21 mouse cellular contexts compared by ENCODE assay signal in genomic region chr5:127659312-127659711, GRCm38 (mm10). TPM values are rescaled to one million over a fixed set of nuclear protein-coding genes. Genes with fewer than 3 reads are reported as not detected.
DNase-seq lines count a peak whose midpoint lies in the region; ATAC-seq and TF ChIP-seq lines count a peak whose summit lies in the region.
"Had no signal": no experiment of that assay in that cellular context is flagged by ENCODE, and none has a peak within 500 bp of the region (broad histone marks: within the 10 kb centered on the region; RNA-seq: fewer than 3 reads in every experiment).

No protein-coding gene starts in this region.

- H3K36me3 ChIP-seq in CH12.LX (replicated peaks in 1 of 2; ENCODE audit: control insufficient read depth in 1 of 2, insufficient read depth in 1 of 2, low read length in 1 of 2) = no peaks in the 10 kb centered on the region
- H3K36me3 ChIP-seq: heart, embryonic 15.5 days; stomach, embryonic 15.5 days had no signal

- no peak overlapping the region for H3K27ac ChIP-seq in layer of hippocampus, adult 2 months
- H3K27ac ChIP-seq in CH12.LX (ENCODE audit: insufficient read depth, low read depth) = no peak overlapping the region
- H3K27ac ChIP-seq: embryonic facial prominence, embryonic 10.5 days; heart, embryonic 15.5 days; midbrain, embryonic 10.5 days; neural tube, embryonic 12.5 days; stomach, embryonic 15.5 days had no signal

- no peaks in the 10 kb centered on the region for H3K79me2 ChIP-seq in CH12.LX (replicated peaks; ENCODE audit: control insufficient read depth, extremely low read depth, insufficient read depth, poor library complexity, severe bottlenecking)

- TF ChIP-seq RAD21 in CH12.LX (IDR thresholded peaks at IDR 0.05; ENCODE audit: low read depth, low read length) = no peak

- H3K27me3 ChIP-seq in CH12.LX (replicated peaks) = no peaks in the 10 kb centered on the region
- H3K27me3 ChIP-seq: heart, embryonic 15.5 days; neural tube, embryonic 12.5 days; stomach, embryonic 15.5 days had no signal

- H3K4me3 ChIP-seq in layer of hippocampus, adult 2 months = no peak overlapping the region
- H3K4me3 ChIP-seq in CH12.LX (replicated peaks in 1 of 3; ENCODE audit: low read depth in 2 of 3, low read length in 2 of 3, poor library complexity in 1 of 3) = no peak overlapping the region
- H3K4me3 ChIP-seq: embryonic facial prominence, embryonic 10.5 days; heart, embryonic 15.5 days; midbrain, embryonic 10.5 days; neural tube, embryonic 12.5 days; stomach, embryonic 15.5 days had no signal

- H3K9ac ChIP-seq in CH12.LX (ENCODE audit: insufficient read depth, low read depth) = no peak overlapping the region
- H3K9ac ChIP-seq: heart, embryonic 15.5 days; neural tube, embryonic 12.5 days; stomach, embryonic 15.5 days had no signal

- H3K4me2 ChIP-seq in CH12.LX (ENCODE audit: insufficient read depth, low read depth, poor library complexity, severe bottlenecking) = no peak overlapping the region
- H3K4me2 ChIP-seq: heart, embryonic 15.5 days; neural tube, embryonic 12.5 days; stomach, embryonic 15.5 days had no signal

- H3K4me1 ChIP-seq in CH12.LX (ENCODE audit: control insufficient read depth in 1 of 2, insufficient read depth in 2 of 2) = no peaks in the 10 kb centered on the region
- H3K4me1 ChIP-seq: embryonic facial prominence, embryonic 10.5 days; heart, embryonic 15.5 days; midbrain, embryonic 10.5 days; neural tube, embryonic 12.5 days; stomach, embryonic 15.5 days had no signal

- dilution Hi-C loops in CH12.LX (cut with MboI; ENCODE audit: extremely low pct_ligation_motif_present, extremely low pct_unique_long_range_greater_than_20kb, low sequenced_read_pairs) = no loop called here

- no peak; the same call in 1 of the 2 replicates for ATAC-seq in monocyte, adult 5-6 weeks (replicated peaks; ENCODE audit: insufficient number of reproducible peaks, low FRiP score, low TSS enrichment, poor library complexity, severe bottlenecking)

- peaks cover 49% of the 10 kb centered on the region for H3K9me3 ChIP-seq in CH12.LX (replicated peaks; ENCODE audit: low read length)
- H3K9me3 ChIP-seq: heart, embryonic 15.5 days; stomach, embryonic 15.5 days had no signal

- no peak for TF ChIP-seq EP300 in CH12.LX (IDR thresholded peaks at IDR 0.05; ENCODE audit: low read length)

- peak; percentile 69 for TF ChIP-seq CTCF in layer of hippocampus, adult 2 months (conservative IDR thresholded peaks at IDR 0.05)
- TF ChIP-seq CTCF in CH12.LX (conservative IDR thresholded peaks at IDR 0.05 in 1 of 2, IDR thresholded peaks at IDR 0.05 in 1 of 2; ENCODE audit: low read depth in 2 of 2, low read length in 2 of 2) = peak; percentile 13 to 14; a peak in 1 of 4 replicates

- TF ChIP-seq POLR2A in CH12.LX (IDR thresholded peaks at IDR 0.05; ENCODE audit: low read depth, low read length) = no peak

- DNase-seq in layer of hippocampus, adult 2 months (ENCODE audit: low spot score in 2 of 2) = no peak
- no peak for DNase-seq in layer of hippocampus, adult 11-12 months (ENCODE audit: low spot score)
- peak; percentile 17 to 22 for DNase-seq in B cell, adult 2 months
- DNase-seq in CH12.LX (ENCODE audit: extremely low read depth) = no peak
- peak; percentile 29 for DNase-seq in WW6 (ENCODE audit: low read depth, low spot score)
- no peak for DNase-seq in embryo, embryonic 10 days (ENCODE audit: low spot score)
- DNase-seq in spleen, postnatal 10 days (ENCODE audit: low spot score in 2 of 2) = no peak
- DNase-seq: adrenal gland, postnatal 14 days; cerebellum, adult 18-20 months; cerebellum, postnatal 36 days; heart, adult 18-20 months; kidney, adult 8-10 months; kidney, postnatal 4 days; lung, postnatal 4 days had no signal

- in situ Hi-C loops in CH12.LX (cut with MboI; ENCODE audit: low pct_ligation_motif_present, low pct_unique_long_range_greater_than_20kb, low sequenced_read_pairs) = no loop called here

TF ChIP-seq in CH12.LX, 34 proteins besides CTCF, POLR2A, EP300 and RAD21:
- TF ChIP-seq TCF12 (IDR thresholded peaks at IDR 0.05; ENCODE audit: low read depth, low read length) (no peak), MAZ (IDR thresholded peaks at IDR 0.05; ENCODE audit: low read depth, low read length) (no peak), NRF1 (IDR thresholded peaks at IDR 0.05; ENCODE audit: low read depth, low read length) (no peak), E2F4 (IDR thresholded peaks at IDR 0.05; ENCODE audit: insufficient replicate concordance, low read depth, low read length) (no peak), ZNF384 (IDR thresholded peaks at IDR 0.05; ENCODE audit: low read depth, low read length) (no peak), USF2 (conservative IDR thresholded peaks at IDR 0.05; ENCODE audit: low read depth, low read length) (no peak), MAFK (IDR thresholded peaks at IDR 0.05; ENCODE audit: insufficient replicate concordance, low read length) (no peak), POLR2AphosphoS2 (IDR thresholded peaks at IDR 0.05; ENCODE audit: low read depth, low read length) (no peak), MYC (IDR thresholded peaks at IDR 0.05; ENCODE audit: low read depth, low read length) (no peak), JUND (conservative IDR thresholded peaks at IDR 0.05; ENCODE audit: low read depth, low read length) (no peak), CHD1 (IDR thresholded peaks at IDR 0.05; ENCODE audit: low read depth, low read length) (no peak), PAX5 (IDR thresholded peaks at IDR 0.05; ENCODE audit: low read length) (no peak), ZMIZ1 (IDR thresholded peaks at IDR 0.05; ENCODE audit: low read depth, low read length) (no peak), GABPA (IDR thresholded peaks at IDR 0.05; ENCODE audit: insufficient replicate concordance, low read depth, low read length) (no peak), UBTF (IDR thresholded peaks at IDR 0.05; ENCODE audit: low read depth, low read length) (no peak), ZC3H11A (IDR thresholded peaks at IDR 0.05; ENCODE audit: low read depth, low read length) (no peak), JUN (IDR thresholded peaks at IDR 0.05; ENCODE audit: insufficient read depth, low read depth, low read length) (no peak), ETS1 (conservative IDR thresholded peaks at IDR 0.05; ENCODE audit: low read depth, low read length) (no peak), BHLHE40 (IDR thresholded peaks at IDR 0.05; ENCODE audit: low read depth, low read length) (no peak)

RNA-seq across cellular contexts. Expression of gene Slc15a4, which starts 26.6 kb away (rescaled TPM):
- total RNA-seq in layer of hippocampus, adult 2 months (2021) = 10 to 100 TPM; 24.0 to 26.4 TPM
- total RNA-seq in CH12.LX (2012; rRNA removed) (25.8 and 31.0 TPM in 2 replicates), CH12.LX (2014; rRNA removed) (23.4 and 25.7 TPM in 2 replicates)
- polyA plus RNA-seq in CH12.LX (2012; ENCODE audit: insufficient read length, low read depth) = 44.2 and 52.7 TPM in 2 replicates
- 143 to 291 TPM (median 159 TPM) in 3 replicates for total RNA-seq in monocyte, adult 5-6 weeks (2017)

RNA-seq across cellular contexts. Expression of gene Glt1d1, which starts 27.2 kb away (rescaled TPM):
- total RNA-seq in layer of hippocampus, adult 2 months (2021) = 10 to 100 TPM; 24.7 to 28.6 TPM
- total RNA-seq in CH12.LX (2012; rRNA removed) (0.25 and 0.29 TPM in 2 replicates), CH12.LX (2014; rRNA removed) (0.11 TPM in 1 of 2 replicates, not detected in the other)
- 0.15 and 0.21 TPM in 2 replicates for polyA plus RNA-seq in CH12.LX (2012; ENCODE audit: insufficient read length, low read depth)
- 2.6 to 6.2 TPM (median 2.7 TPM) in 3 replicates for total RNA-seq in monocyte, adult 5-6 weeks (2017)
- total RNA-seq: gastrocnemius, adult 8-10 months; heart, adult 18-20 months had no signal
- polyA plus RNA-seq: heart, embryonic 15.5 days had no signal

Comparison
In these comparisons a context has a peak if more than half of its experiments do, and no peak if none do; other contexts are left out.
1. DNase-seq: peak in B cell, adult 2 months (2 of 2) and WW6 (single experiment); none in layer of hippocampus, adult 2 months (0 of 2), layer of hippocampus, adult 11-12 months (single experiment), CH12.LX (single experiment), embryo, embryonic 10 days (single experiment) and spleen, postnatal 10 days (0 of 2).